17 mouse cellular contexts compared by ENCODE assay signal in genomic region chr15:16221648-16222047, GRCm38 (mm10).
A peak's percentile ranks its signal among the peaks of the same experiment; 100 is the strongest.
DNase-seq lines count a peak whose midpoint lies in the region; ATAC-seq and TF ChIP-seq lines count a peak whose summit lies in the region.
"Had no signal": no experiment of that assay in that cellular context is flagged by ENCODE, and none has a peak within 500 bp of the region (broad histone marks: within the 10 kb centered on the region; RNA-seq: fewer than 3 reads in every experiment).

No protein-coding gene starts in this region.

- DNase-seq in kidney, postnatal 0 days (ENCODE audit: low spot score) = no peak
- DNase-seq in kidney, adult 8-10 months = no peak
- peak; percentile 2 for DNase-seq in midbrain, postnatal 0 days (ENCODE audit: low spot score)
- DNase-seq in brain, adult 2 months (ENCODE audit: low read depth, low spot score) = peak; percentile 5
- peak; percentile 8 for DNase-seq in telencephalon, adult 2 months (ENCODE audit: low read depth, low spot score)
- DNase-seq: gastrocnemius, postnatal 36 days; layer of hippocampus, postnatal 36 days; lung, adult 2 months; thymus, postnatal 36 days had no signal

- no peak overlapping the region for H3K27ac ChIP-seq in kidney, postnatal 0 days
- H3K27ac ChIP-seq in midbrain, postnatal 0 days (ENCODE audit: low read depth, low read length) = no peak overlapping the region
- H3K27ac ChIP-seq in midbrain, embryonic 16.5 days (ENCODE audit: low read length) = no peak overlapping the region
- H3K27ac ChIP-seq in kidney, embryonic 14.5 days (ENCODE audit: low read depth, low read length) = no peak overlapping the region
- H3K27ac ChIP-seq: forebrain, embryonic 15.5 days; limb, embryonic 15.5 days; neural tube, embryonic 12.5 days had no signal

- H3K27me3 ChIP-seq in kidney, postnatal 0 days (ENCODE audit: insufficient read depth, low read length) = no peaks in the 10 kb centered on the region
- no peaks in the 10 kb centered on the region for H3K27me3 ChIP-seq in midbrain, postnatal 0 days (ENCODE audit: insufficient read depth, low read length)
- H3K27me3 ChIP-seq in midbrain, embryonic 16.5 days (ENCODE audit: control insufficient read depth, insufficient read depth, low read depth, low read length) = no peaks in the 10 kb centered on the region
- no peaks in the 10 kb centered on the region for H3K27me3 ChIP-seq in kidney, embryonic 14.5 days (ENCODE audit: control insufficient read depth, insufficient read depth, low read length)
- H3K27me3 ChIP-seq: forebrain, embryonic 15.5 days; limb, embryonic 15.5 days; megakaryocyte, embryonic 14.5 days; neural tube, embryonic 12.5 days had no signal

- no peaks in the 10 kb centered on the region for H3K9me3 ChIP-seq in kidney, postnatal 0 days (replicated peaks; ENCODE audit: low read length)
- H3K9me3 ChIP-seq in midbrain, postnatal 0 days (ENCODE audit: low read length) = no peaks in the 10 kb centered on the region
- H3K9me3 ChIP-seq in midbrain, embryonic 16.5 days (replicated peaks; ENCODE audit: control insufficient read depth, low read length, poor library complexity, severe bottlenecking) = no peaks in the 10 kb centered on the region; the same call in 1 of the 2 replicates
- H3K9me3 ChIP-seq in kidney, embryonic 14.5 days (ENCODE audit: control insufficient read depth, low read length) = no peaks in the 10 kb centered on the region
- H3K9me3 ChIP-seq: forebrain, embryonic 15.5 days; limb, embryonic 15.5 days; neural tube, embryonic 12.5 days had no signal

- H3K36me3 ChIP-seq in kidney, postnatal 0 days (ENCODE audit: insufficient read depth, low read length) = no peaks in the 10 kb centered on the region
- H3K36me3 ChIP-seq in midbrain, postnatal 0 days (ENCODE audit: insufficient read depth, low read length) = no peaks in the 10 kb centered on the region
- no peaks in the 10 kb centered on the region for H3K36me3 ChIP-seq in midbrain, embryonic 16.5 days (ENCODE audit: control insufficient read depth, insufficient read depth, low read length)
- no peaks in the 10 kb centered on the region for H3K36me3 ChIP-seq in kidney, embryonic 14.5 days (ENCODE audit: control insufficient read depth, insufficient read depth, low read length)
- H3K36me3 ChIP-seq: forebrain, embryonic 15.5 days; limb, embryonic 15.5 days; neural tube, embryonic 12.5 days had no signal

- WGBS in kidney, postnatal 0 days = 89% methylated on average over 2 of the region's 2 CpGs
- 89% methylated on average over 2 of the region's 2 CpGs for WGBS in midbrain, postnatal 0 days
- 96% methylated on average over 2 of the region's 2 CpGs for WGBS in midbrain, embryonic 16.5 days
- WGBS in kidney, embryonic 14.5 days = 87% methylated on average over 2 of the region's 2 CpGs

- ATAC-seq in kidney, postnatal 0 days (replicated peaks; ENCODE audit: low FRiP score, low read depth) = no peak
- ATAC-seq in midbrain, postnatal 0 days (ENCODE audit: low FRiP score) = no peak
- ATAC-seq in midbrain, embryonic 16.5 days = no peak
- no peak for ATAC-seq in kidney, embryonic 14.5 days (ENCODE audit: low FRiP score, low TSS enrichment)
- ATAC-seq: forebrain, embryonic 15.5 days; inflammation-experienced regulatory T-cells, adult 6 months had no signal

- H3K4me2 ChIP-seq in kidney, postnatal 0 days (ENCODE audit: low read length) = no peak overlapping the region
- H3K4me2 ChIP-seq in midbrain, postnatal 0 days (ENCODE audit: low read depth, low read length, poor library complexity, severe bottlenecking) = no peak overlapping the region
- H3K4me2 ChIP-seq in midbrain, embryonic 16.5 days (ENCODE audit: low read length) = no peak overlapping the region
- H3K4me2 ChIP-seq in kidney, embryonic 14.5 days (replicated peaks; ENCODE audit: low read depth, low read length) = no peak overlapping the region
- H3K4me2 ChIP-seq: forebrain, embryonic 15.5 days; limb, embryonic 15.5 days; neural tube, embryonic 12.5 days had no signal

- 0 out of 2 replicates have a peak, but pooled peaks have one; percentile 25 for TF ChIP-seq CTCF in kidney, postnatal 0 days (IDR thresholded peaks at IDR 0.05; ENCODE audit: low read depth)
- TF ChIP-seq CTCF in midbrain, postnatal 0 days (IDR thresholded peaks at IDR 0.05) = peak; percentile 24; the same call in 1 of the 2 replicates

- H3K4me1 ChIP-seq in kidney, postnatal 0 days (replicated peaks; ENCODE audit: insufficient read depth, low read length) = no peaks in the 10 kb centered on the region
- no peaks in the 10 kb centered on the region for H3K4me1 ChIP-seq in midbrain, postnatal 0 days (ENCODE audit: insufficient read depth, low read length)
- H3K4me1 ChIP-seq in midbrain, embryonic 16.5 days (ENCODE audit: control insufficient read depth, insufficient read depth, low read length) = no peaks in the 10 kb centered on the region
- H3K4me1 ChIP-seq in kidney, embryonic 14.5 days (ENCODE audit: control insufficient read depth, insufficient read depth, low read length) = no peaks in the 10 kb centered on the region
- H3K4me1 ChIP-seq: forebrain, embryonic 15.5 days; limb, embryonic 15.5 days; megakaryocyte, embryonic 14.5 days; neural tube, embryonic 12.5 days had no signal

- H3K4me3 ChIP-seq in kidney, postnatal 0 days (replicated peaks; ENCODE audit: low read depth, low read length) = no peak overlapping the region
- no peak overlapping the region for H3K4me3 ChIP-seq in midbrain, postnatal 0 days (ENCODE audit: low read depth, low read length)
- no peak overlapping the region for H3K4me3 ChIP-seq in midbrain, embryonic 16.5 days (ENCODE audit: low read depth, low read length)
- H3K4me3 ChIP-seq in kidney, embryonic 14.5 days (ENCODE audit: low read length) = no peak overlapping the region
- H3K4me3 ChIP-seq: erythroblast, embryonic 14.5 days; forebrain, embryonic 15.5 days; limb, embryonic 15.5 days; megakaryocyte, embryonic 14.5 days; neural tube, embryonic 12.5 days had no signal

- H3K9ac ChIP-seq in kidney, postnatal 0 days (ENCODE audit: low read depth, low read length) = no peak overlapping the region
- H3K9ac ChIP-seq in midbrain, postnatal 0 days (replicated peaks; ENCODE audit: low read length, poor library complexity, severe bottlenecking) = no peak overlapping the region
- H3K9ac ChIP-seq in midbrain, embryonic 16.5 days (ENCODE audit: low read depth, low read length) = no peak overlapping the region
- H3K9ac ChIP-seq in kidney, embryonic 14.5 days (ENCODE audit: low read depth, low read length) = no peak overlapping the region
- H3K9ac ChIP-seq: forebrain, embryonic 15.5 days; limb, embryonic 15.5 days; neural tube, embryonic 12.5 days had no signal

Comparison
In these comparisons a context has a peak if more than half of its experiments do, and no peak if none do; other contexts are left out.
1. DNase-seq: peak in midbrain, postnatal 0 days (single experiment), brain, adult 2 months (single experiment) and telencephalon, adult 2 months (single experiment); none in kidney, postnatal 0 days (single experiment) and kidney, adult 8-10 months (0 of 2).